Mouse (Mus musculus) ES-Bruce4 (cell line): ENCODE data around the gene B3gat3.

Experiments used
- CTCF ChIP-seq: IDR thresholded peaks from one replicate; pipeline ENCODE4 v1.8.1; 2011; ENCODE audit warnings: low read depth, low read length
- POLR2A ChIP-seq: IDR thresholded peaks from one replicate; pipeline ENCODE4 v1.8.1; 2011; ENCODE audit warnings: low read length; ENCODE audit not compliant: insufficient read depth

DNA sequence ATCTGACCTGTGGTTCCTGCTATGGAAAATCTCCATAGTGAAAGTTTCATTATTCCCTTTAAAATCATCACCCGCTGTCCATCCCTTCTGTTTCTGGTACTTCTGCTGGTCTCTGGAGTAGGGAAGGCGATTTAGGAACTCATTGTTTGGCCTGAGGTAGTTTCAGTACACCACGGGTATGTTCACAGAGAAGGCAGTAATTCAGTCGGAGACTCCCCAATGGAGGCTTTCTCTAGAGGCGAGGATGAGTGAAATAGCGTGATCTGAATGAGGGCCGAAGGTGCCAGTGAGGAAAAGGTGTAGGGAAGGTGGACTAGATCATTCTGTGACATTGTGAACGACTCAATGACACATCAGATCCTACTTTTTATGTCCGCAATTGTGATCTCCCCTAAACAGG, 34.0 kb downstream of the B3gat3 start:
- TF ChIP-seq CTCF (no peak), POLR2A (no peak)
